Mouse (Mus musculus) adipocyte (in vitro differentiated cells): ENCODE measurements at regions not wholly inside any gene's neighbourhood (a gene's known extent, or its start where the extent isn't known, plus 50 kb on each side); places are given as distances from the start of the nearest gene placed in this dataset.

Experiments
- DNase-seq: peaks from one replicate; pipeline ENCODE4 v3.0.0-alpha.2; 2016; ENCODE audit warnings: low spot score

DNA sequence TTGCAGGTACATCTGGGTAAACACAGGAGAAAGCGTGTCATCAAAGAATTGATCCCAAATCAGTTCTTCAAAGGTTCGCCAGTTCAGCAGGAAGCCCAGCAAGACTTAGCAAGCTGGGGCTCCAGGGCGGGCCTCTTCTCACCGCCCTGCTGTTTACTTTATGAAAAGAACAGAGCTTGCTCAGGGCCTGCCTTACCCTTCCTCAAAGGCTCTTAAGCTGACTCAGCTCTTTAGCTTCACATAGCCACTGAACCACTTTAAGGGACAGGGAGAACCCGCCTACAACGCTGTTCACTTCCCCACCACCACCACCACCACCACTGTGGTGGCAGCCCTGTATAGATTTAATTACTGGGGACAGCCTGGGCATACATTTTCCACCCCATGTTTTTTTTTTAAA is 148.5 kb downstream of the Clic5 start:
- no peak for DNase-seq

GRCm38 (mm10) chr17:44337253-44337652 is 148.9 kb downstream of the Clic5 start:
- DNase-seq = no peak

- no peak for DNase-seq
Observed at GRCm38 (mm10) chr17:44344542-44344941, 156.2 kb downstream of the Clic5 start.

DNA sequence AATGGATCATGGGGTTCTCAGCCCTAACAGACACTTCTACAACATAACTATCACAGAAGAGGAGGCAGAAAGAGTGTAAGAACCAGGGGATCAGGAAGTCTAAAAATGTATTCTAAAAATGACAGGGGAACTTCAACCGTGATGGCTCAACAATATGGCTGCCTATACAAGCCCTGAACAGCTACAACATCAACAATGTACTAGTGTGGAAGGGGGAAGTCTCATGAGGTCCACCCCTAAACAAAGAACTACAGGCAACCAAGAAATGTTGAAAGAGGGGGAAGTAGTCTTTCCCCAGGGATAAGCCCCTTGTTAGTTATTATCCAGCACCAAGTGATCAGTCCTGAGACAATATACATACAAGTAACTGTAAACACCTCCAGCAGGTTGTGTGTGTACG is 157.0 kb downstream of the Clic5 start:
- DNase-seq = no peak

DNA sequence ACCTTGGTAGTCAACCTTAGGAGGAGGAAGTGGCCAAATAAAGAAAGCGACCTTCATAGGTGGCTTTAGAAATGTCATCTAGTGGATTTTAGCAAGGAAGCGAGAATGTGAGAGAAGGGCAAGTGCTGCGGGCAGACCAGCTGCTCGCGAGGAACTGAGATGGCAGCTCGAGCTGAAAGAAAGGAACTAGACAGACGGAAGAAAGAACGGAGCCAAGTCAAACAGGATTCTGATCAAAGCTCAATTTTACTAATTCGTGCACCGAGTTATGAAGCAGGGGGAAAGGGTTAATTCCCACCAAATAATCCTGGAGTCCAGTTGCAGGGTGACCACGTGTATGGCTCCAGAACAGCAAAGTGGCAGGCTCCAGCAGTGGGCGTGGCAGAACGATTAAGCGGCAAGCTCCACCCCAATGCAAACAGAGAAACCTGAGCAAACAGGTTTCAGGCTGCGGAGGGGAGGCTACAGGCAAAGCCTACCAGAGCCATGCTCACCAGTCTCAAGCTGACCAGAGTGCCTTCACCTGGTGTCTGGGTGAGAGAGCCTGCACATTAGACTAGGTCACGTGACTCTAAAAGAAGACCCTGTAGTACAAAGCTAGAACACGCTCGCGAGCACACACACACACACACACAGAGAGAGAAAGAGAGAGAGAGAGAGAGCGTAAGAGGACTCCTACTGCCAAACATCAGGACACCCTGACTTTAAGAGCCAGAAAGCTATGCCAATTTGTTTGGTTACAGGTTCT is 162.0 kb downstream of the Clic5 start:
- DNase-seq = no peak

GRCm38 (mm10) chr17:44350949-44351244 is 162.5 kb downstream of the Clic5 start:
- DNase-seq = no peak

- DNase-seq = no peak
Observed at GRCm38 (mm10) chr17:44351499-44352117, 163.2 kb downstream of the Clic5 start.

DNA sequence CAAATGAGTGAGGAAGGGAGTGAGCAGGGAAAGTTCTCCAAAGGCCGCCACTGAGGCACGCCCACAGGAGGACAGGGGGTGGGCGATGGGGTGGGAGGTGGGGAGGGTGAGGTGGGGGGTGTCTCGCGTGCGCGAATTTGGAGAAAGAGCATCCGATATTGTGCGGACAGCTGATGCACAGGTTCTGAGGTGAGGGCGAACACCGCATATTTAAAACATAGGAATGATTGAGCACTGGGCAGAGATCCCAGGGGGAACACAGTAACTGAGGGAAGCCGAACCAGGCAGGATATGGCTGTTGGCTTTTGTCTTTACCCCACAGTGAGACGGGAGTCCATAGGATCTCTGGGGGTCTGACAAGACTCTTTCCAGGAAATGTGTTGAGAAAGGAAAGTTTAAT is 163.8 kb downstream of the Clic5 start:
- DNase-seq = no peak

DNA sequence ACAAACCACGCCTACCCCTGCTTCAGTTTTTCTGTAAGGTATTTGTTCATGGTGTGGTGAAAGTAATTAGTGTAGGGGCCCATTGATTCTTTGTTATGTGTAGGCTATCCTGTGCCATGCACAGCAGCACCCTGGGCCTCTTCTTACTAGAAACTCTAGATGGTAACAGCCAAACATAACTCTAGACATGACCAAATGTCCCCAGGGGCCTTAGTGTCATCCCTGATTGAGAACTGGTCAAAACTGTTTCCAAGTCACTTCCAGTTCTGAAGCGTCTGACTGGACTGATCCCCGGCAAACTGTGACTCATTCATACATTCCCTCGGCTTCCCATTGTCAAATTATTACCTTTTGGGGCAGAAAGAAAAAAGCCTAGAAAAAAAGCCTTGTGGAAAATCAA is 174.7 kb downstream of the Clic5 start:
- no peak for DNase-seq

DNA sequence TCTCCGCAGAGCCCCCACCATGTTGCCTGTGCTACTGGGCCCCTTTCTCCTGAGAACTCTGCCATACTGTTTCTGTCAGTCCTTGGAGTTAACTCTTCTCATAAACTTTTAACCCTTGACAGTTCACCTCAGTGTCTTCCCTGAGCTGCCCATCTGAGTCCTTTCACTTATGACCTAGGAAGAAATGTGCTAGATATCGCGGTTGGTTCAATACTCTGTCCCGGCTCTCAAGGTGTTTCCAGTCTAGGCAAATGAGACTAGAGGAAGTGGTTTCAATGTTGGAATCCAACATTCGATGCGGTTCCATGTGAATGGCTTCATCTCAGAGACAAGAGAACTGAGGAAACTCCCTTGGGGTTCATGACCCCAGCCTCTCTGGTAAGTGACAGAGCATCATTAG is 176.1 kb downstream of the Clic5 start:
- DNase-seq = no peak

DNA sequence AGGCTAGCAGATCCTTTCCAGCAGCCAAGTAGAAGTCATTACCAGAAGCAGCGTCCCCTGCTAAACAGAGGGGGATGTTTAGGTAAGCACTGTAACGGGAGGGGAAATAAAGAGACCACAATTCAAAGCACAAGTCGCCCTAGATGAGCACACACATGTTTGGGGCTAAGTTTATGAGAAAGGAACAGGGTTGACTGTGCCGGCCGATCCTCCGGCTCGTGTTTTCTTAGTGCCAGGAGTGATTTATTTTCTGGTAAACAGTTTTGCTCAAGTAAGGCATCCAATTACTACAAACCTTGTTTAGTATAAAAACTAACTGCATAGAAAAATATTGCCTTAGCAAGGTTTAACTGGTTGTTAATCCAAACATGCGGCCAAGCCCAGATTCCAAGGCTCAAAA is 178.1 kb downstream of the Clic5 start:
- DNase-seq = no peak

GRCm38 (mm10) chr17:44367561-44367960 is 179.2 kb downstream of the Clic5 start:
- DNase-seq = no peak

GRCm38 (mm10) chr17:44370966-44371465 is 182.6 kb downstream of the Clic5 start:
- peak; percentile 27 for DNase-seq

DNA sequence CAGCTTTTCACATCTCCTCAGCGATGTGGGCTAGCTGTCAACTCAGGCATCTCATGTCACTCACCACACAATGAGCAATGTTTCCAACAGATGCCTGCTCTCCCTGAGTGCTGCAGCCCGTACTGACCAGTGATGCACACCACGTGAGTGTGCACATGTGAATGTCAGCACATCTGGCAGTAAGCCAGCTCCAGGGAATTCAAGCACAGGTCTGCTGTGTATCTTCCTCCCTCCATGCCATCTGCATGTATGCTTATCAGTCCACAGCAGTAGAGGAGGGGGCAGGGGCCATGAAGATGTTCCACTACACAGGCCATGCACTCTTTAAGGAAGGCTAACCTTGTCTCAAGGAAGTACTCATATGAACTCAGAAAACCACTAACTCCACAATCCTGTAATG is 183.2 kb downstream of the Clic5 start:
- DNase-seq = no peak

DNA sequence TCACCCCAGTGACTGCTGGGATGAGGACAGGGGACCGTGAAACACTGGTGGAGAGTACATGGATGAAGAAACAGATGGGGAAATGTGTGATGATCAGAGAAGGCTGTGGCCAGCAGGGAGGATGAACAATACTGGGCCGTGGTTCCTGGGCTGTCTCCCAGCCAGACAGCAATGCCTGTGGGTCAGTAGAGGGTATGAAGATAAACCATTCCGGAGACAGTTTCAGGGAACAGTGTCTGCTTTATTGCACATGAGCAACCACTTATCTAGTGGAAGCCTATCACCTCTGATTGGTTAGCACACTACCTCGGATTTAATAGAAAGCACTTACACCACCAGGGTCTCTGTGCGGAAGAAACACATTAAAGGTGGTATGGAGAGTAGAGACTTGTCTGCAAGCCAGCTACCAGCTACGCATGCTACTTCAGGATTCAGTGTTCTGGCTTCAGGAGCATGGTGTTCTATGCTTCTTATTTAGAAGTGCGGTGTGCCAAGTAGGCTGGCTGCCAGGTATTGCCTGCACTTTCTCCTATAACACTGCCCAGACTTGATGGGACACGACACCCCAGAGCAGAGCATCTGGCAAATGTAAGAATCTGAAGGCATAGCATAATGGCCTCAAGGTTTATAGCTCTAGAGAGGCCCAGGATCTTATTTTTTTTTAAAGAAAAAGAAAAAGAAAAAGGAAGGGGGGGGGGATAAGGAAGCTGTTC is 185.5 kb downstream of the Clic5 start:
- peak; percentile 85 for DNase-seq

GRCm38 (mm10) chr17:44378391-44378790 is 190.0 kb downstream of the Clic5 start:
- no peak for DNase-seq

GRCm38 (mm10) chr17:44388916-44389315 is 200.5 kb downstream of the Clic5 start:
- DNase-seq = no peak

DNA sequence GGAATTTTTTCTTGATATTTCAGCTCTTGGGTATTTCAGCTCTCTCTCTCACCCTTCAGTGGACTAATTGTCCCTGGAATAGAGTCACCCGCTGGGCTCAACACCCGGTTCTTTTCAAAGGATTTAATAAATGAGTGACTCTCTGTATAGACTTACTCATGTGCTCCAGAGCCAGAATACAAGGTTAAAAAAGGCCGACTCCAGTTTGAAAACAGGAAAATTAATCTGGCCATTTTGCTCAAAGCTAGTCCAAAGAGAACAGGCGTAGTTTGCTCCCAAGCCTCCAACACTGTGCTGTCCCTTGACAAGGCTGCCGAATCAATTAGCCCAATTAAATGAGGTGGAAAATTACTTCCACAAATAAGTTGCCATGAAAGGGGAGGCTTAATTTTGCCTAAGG is 209.4 kb downstream of the Clic5 start:
- DNase-seq = no peak

GRCm38 (mm10) chr17:44398231-44398630 is 209.8 kb downstream of the Clic5 start:
- DNase-seq = no peak

DNA sequence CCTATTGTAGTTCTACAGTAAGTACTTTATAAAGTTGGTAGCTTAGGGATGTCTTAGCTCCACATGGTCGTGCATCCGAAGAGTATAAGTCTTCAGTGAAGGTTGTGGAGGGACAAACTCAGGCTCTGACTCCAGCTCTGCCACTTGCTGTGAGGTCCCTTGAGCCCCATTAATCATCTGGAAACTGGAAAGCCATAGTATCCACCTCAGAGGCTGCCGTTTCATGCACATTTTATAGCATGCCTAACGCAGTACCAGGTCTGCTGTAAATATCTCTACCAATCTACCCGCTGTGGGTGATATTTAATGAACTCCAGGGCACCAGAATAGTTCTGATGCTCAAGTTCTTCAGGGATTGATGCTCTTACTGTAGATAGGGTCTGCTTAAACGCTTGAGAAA is 216.5 kb downstream of the Clic5 start:
- DNase-seq = no peak

DNA sequence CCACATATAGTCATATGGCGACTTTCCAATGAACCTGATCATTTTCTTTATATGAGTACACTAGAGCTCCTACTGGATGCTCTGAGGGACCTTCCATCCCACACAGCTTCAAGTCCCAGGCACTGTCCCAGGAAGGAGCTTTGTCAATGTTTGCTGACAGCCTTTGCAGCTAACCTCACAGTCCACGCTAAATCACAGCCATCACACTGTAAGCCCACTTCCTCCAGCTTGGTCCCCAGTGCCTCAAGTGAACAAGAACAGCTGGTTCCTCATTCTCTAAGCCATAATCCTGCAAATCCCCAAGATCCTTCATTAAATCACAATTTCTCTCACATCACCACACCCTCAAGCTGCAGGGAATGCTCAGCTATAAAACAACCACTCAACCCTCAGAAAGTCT is 222.6 kb downstream of the Clic5 start:
- DNase-seq = no peak

- peak; percentile 76 for DNase-seq
Observed at GRCm38 (mm10) chr17:44418676-44419404, 230.5 kb downstream of the Clic5 start.

GRCm38 (mm10) chr17:44419405-44419729 is 231.0 kb downstream of the Clic5 start:
- no peak for DNase-seq
